Mouse (Mus musculus) kidney, adult 2 months (tissue): Measurements from ENCODE around the gene Slc6a1.
A peak's percentile ranks its signal among the peaks of the same experiment; 100 is the strongest.

ENCODE experiments used
- CTCF ChIP-seq: fragments of 200-500 bp; conservative IDR thresholded peaks from 2 replicates; pipeline ENCODE4 v1.5.1; 2011; ENCODE audit warnings: low read depth, mild to moderate bottlenecking, control low read depth, low read length, moderate library complexity, mixed read lengths; ENCODE audit not compliant: insufficient read depth, insufficient read length
- POLR2A ChIP-seq: fragments of 200-500 bp; IDR thresholded peaks from one replicate; pipeline ENCODE4 v1.6.1; 2011; ENCODE audit warnings: low read depth, low read length, control low read depth

- TF ChIP-seq POLR2A (no peak), CTCF (0 out of 2 replicates have a peak, but pooled peaks have one; percentile 15)
Measured at GRCm38 (mm10) chr6:114321146-114321545, 38.7 kb downstream of the Slc6a1 start.
